Mouse (Mus musculus): ENCODE data around the gene Ifnb1. TPM values are rescaled to one million over a fixed set of nuclear protein-coding genes. Genes with fewer than 3 reads are reported as not detected.

Gene Ifnb1
- polyA plus RNA-seq, 1 experiment from 2014 or later, result not detected

- H3K27ac ChIP-seq (ENCODE audit: low read length), result no peak overlapping the region
- no peaks in the 10 kb centered on the region for H3K9me3 ChIP-seq (ENCODE audit: control insufficient read depth, low read length)
- H3K36me3 ChIP-seq (ENCODE audit: control insufficient read depth, insufficient read depth, low read length), result no peaks in the 10 kb centered on the region
- no peak overlapping the region for H3K4me3 ChIP-seq (ENCODE audit: low read length)
- 0 out of 2 replicates have a peak, but pooled peaks cover 8% of the 10 kb centered on the region for H3K4me1 ChIP-seq (ENCODE audit: control insufficient read depth, insufficient read depth, low read length)
- no peak overlapping the region for H3K4me2 ChIP-seq (ENCODE audit: low read depth, low read length)
- 89% methylated on average over 1 of the region's 1 CpGs for WGBS
- H3K9ac ChIP-seq (ENCODE audit: low read depth, low read length), result no peak overlapping the region
- no peak for ATAC-seq
- no peaks in the 10 kb centered on the region for H3K27me3 ChIP-seq (replicated peaks; ENCODE audit: control insufficient read depth, insufficient read depth, low read length)
These were observed 13.2 kb upstream of the Ifnb1 start for GRCm38 (mm10) chr4:88535742-88536141.

- Histone ChIP-seq H3K4me2 (ENCODE audit: low read depth, low read length) (no peak overlapping the region), H3K27me3 (replicated peaks; ENCODE audit: control insufficient read depth, insufficient read depth, low read length) (no peaks in the 10 kb centered on the region), H3K36me3 (ENCODE audit: control insufficient read depth, insufficient read depth, low read length) (no peaks in the 10 kb centered on the region), H3K9ac (ENCODE audit: low read depth, low read length) (no peak overlapping the region), H3K4me1 (ENCODE audit: control insufficient read depth, insufficient read depth, low read length) (0 out of 2 replicates have a peak, but pooled peaks cover 8% of the 10 kb centered on the region), H3K9me3 (ENCODE audit: control insufficient read depth, low read length) (no peaks in the 10 kb centered on the region), H3K4me3 (ENCODE audit: low read length) (no peak overlapping the region), H3K27ac (ENCODE audit: low read length) (no peak overlapping the region)
- 80% methylated on average over 1 of the region's 1 CpGs for WGBS
- ATAC-seq, result no peak
These were observed 12.3 kb upstream of the Ifnb1 start for GRCm38 (mm10) chr4:88534903-88535302.

- Histone ChIP-seq H3K4me2 (ENCODE audit: low read depth, low read length) (no peak overlapping the region), H3K27me3 (replicated peaks; ENCODE audit: control insufficient read depth, insufficient read depth, low read length) (no peaks in the 10 kb centered on the region), H3K4me1 (ENCODE audit: control insufficient read depth, insufficient read depth, low read length) (0 out of 2 replicates have a peak, but pooled peaks cover 8% of the 10 kb centered on the region), H3K9ac (ENCODE audit: low read depth, low read length) (no peak overlapping the region), H3K9me3 (ENCODE audit: control insufficient read depth, low read length) (no peaks in the 10 kb centered on the region), H3K27ac (ENCODE audit: low read length) (no peak overlapping the region), H3K4me3 (ENCODE audit: low read length) (no peak overlapping the region), H3K36me3 (ENCODE audit: control insufficient read depth, insufficient read depth, low read length) (no peaks in the 10 kb centered on the region)
- no peak for ATAC-seq
- 96% methylated on average over 2 of the region's 2 CpGs for WGBS
These were observed 10.9 kb upstream of the Ifnb1 start for GRCm38 (mm10) chr4:88533499-88533898.

- H3K27me3 ChIP-seq (replicated peaks; ENCODE audit: control insufficient read depth, insufficient read depth, low read length), result no peaks in the 10 kb centered on the region
- no peak for ATAC-seq
- 65% methylated on average over 2 of the region's 2 CpGs for WGBS
These were observed 8.3 kb upstream of the Ifnb1 start for GRCm38 (mm10) chr4:88530892-88531291.

DNA sequence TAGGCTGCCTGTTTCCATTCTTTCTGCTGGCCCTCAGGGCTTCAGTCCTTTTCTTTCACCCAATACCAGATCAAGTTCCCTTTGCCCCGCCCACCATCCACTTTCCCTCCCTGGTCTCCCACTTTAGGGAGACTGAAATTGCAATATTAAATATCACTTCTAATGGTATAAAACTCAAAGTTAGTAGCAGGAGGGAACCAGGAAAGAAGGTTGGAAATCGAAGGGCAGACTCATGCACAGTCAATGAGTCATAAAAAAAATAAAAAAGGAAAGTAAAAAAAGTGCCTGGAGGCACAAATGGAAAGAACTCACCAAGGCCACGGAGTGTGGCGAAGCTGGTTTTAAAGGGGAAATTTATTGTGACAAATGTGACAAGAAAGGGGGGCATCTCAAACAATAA lies 7.7 kb upstream of the Ifnb1 start:
- no peak for ATAC-seq
- Histone ChIP-seq H3K27me3 (replicated peaks; ENCODE audit: control insufficient read depth, insufficient read depth, low read length) (no peaks in the 10 kb centered on the region), H3K4me3 (ENCODE audit: low read length) (no peak overlapping the region), H3K4me1 (ENCODE audit: control insufficient read depth, insufficient read depth, low read length) (no peaks in the 10 kb centered on the region), H3K9me3 (ENCODE audit: control insufficient read depth, low read length) (no peaks in the 10 kb centered on the region), H3K9ac (ENCODE audit: low read depth, low read length) (no peak overlapping the region), H3K4me2 (ENCODE audit: low read depth, low read length) (no peak overlapping the region), H3K36me3 (ENCODE audit: control insufficient read depth, insufficient read depth, low read length) (no peaks in the 10 kb centered on the region), H3K27ac (ENCODE audit: low read length) (no peak overlapping the region)
- 71% methylated on average over 4 of the region's 4 CpGs for WGBS

More at GRCm38 (mm10) chr4:88530892-88531291, 8.3 kb upstream of the Ifnb1 start:
- Histone ChIP-seq H3K36me3 (ENCODE audit: control insufficient read depth, insufficient read depth, low read length) (no peaks in the 10 kb centered on the region), H3K4me1 (ENCODE audit: control insufficient read depth, insufficient read depth, low read length) (no peaks in the 10 kb centered on the region), H3K4me3 (ENCODE audit: low read length) (no peak overlapping the region), H3K9me3 (ENCODE audit: control insufficient read depth, low read length) (no peaks in the 10 kb centered on the region), H3K4me2 (ENCODE audit: low read depth, low read length) (no peak overlapping the region), H3K9ac (ENCODE audit: low read depth, low read length) (no peak overlapping the region), H3K27ac (ENCODE audit: low read length) (no peak overlapping the region)

DNA sequence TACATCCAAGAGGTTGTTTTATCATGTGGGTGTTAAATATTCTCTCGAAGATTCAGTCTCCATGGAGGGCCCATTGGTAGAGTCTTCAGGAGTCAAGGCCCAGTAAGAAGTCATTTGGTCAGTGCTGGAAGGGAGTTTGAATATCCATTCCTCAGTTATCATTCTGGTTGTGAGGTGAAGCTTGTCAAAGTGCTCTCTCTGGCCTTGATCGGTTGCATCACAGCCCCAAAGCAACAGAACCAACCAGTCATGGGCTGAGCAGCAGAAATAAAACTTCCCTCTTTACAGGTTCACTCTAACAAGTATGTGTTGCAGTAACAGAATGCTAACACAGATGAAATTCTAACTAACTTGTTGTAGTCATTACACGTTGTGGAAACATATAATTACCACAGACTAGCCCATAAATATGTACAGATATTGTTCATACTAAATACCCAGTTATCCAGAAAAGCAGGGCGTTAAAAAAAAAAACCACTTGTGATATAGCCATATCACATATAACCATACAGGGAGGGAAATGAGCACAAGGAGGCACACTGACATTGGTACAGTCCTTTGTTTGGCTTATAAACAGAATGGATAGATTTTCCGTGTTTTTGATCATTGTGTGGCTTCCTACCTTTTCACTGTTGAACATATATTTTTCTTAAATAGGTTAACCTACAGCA lies 3.9 kb upstream of the Ifnb1 start:
- no peaks in the 10 kb centered on the region for H3K9me3 ChIP-seq (ENCODE audit: control insufficient read depth, low read length)
- H3K27ac ChIP-seq (ENCODE audit: low read length), result no peak overlapping the region
- no peak for ATAC-seq
- H3K4me3 ChIP-seq (ENCODE audit: low read length), result no peak overlapping the region
- H3K27me3 ChIP-seq (replicated peaks; ENCODE audit: control insufficient read depth, insufficient read depth, low read length), result no peaks in the 10 kb centered on the region
- H3K4me2 ChIP-seq (ENCODE audit: low read depth, low read length), result no peak overlapping the region
- H3K9ac ChIP-seq (ENCODE audit: low read depth, low read length), result no peak overlapping the region
- no peaks in the 10 kb centered on the region for H3K4me1 ChIP-seq (ENCODE audit: control insufficient read depth, insufficient read depth, low read length)
- WGBS, result 83% methylated on average over 5 of the region's 5 CpGs
- H3K36me3 ChIP-seq (ENCODE audit: control insufficient read depth, insufficient read depth, low read length), result no peaks in the 10 kb centered on the region

DNA sequence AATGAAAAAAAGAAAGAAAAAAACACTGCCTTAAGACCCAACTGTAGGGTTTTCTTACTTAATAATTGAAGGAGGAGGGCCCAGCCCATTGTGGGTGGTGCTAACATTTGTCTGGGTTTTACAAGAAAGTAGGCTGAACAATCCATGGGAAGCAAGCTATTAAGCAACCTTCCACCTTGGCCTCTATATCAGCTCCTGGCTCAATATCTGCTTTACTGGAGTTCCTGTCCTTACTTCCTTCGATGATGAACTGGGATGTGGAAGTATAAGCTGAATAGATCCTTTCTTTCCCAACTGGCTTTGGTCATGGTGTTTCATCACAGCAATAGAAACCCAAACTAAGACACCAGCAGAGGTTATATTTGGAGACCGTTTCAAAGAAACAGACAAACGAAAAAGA lies 2.8 kb upstream of the Ifnb1 start:
- Histone ChIP-seq H3K4me3 (ENCODE audit: low read length) (no peak overlapping the region), H3K9me3 (ENCODE audit: control insufficient read depth, low read length) (no peaks in the 10 kb centered on the region), H3K4me1 (ENCODE audit: control insufficient read depth, insufficient read depth, low read length) (no peaks in the 10 kb centered on the region), H3K4me2 (ENCODE audit: low read depth, low read length) (no peak overlapping the region), H3K9ac (ENCODE audit: low read depth, low read length) (no peak overlapping the region), H3K36me3 (ENCODE audit: control insufficient read depth, insufficient read depth, low read length) (no peaks in the 10 kb centered on the region), H3K27ac (ENCODE audit: low read length) (no peak overlapping the region), H3K27me3 (replicated peaks; ENCODE audit: control insufficient read depth, insufficient read depth, low read length) (no peaks in the 10 kb centered on the region)
- WGBS, result 83% methylated on average over 3 of the region's 3 CpGs
- no peak for ATAC-seq

DNA sequence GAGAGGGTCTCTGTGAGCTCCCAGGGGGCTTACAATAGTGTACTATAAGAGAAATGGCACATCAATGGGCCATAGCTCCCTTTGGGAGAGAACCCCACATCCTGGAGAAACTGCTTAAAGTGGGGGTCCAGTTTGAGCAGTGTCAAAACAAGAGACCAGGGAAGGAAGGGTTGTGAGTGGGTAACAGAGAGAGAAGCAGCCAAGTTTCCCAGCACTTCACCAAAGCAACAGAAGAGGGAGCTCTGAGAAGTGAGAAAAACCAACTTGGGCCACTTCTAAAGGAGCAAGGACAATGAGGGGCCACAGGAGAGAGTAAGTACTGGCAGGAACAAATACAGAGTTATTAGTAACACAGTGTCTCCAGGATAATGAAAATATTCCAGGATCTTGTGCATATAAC lies 667 bp upstream of the Ifnb1 start:
- no peak overlapping the region for H3K9ac ChIP-seq (ENCODE audit: low read depth, low read length)
- no peaks in the 10 kb centered on the region for H3K9me3 ChIP-seq (ENCODE audit: control insufficient read depth, low read length)
- H3K27me3 ChIP-seq (replicated peaks; ENCODE audit: control insufficient read depth, insufficient read depth, low read length), result no peaks in the 10 kb centered on the region
- no peak overlapping the region for H3K4me3 ChIP-seq (ENCODE audit: low read length)
- H3K4me2 ChIP-seq (ENCODE audit: low read depth, low read length), result no peak overlapping the region
- no peak overlapping the region for H3K27ac ChIP-seq (ENCODE audit: low read length)
- no peaks in the 10 kb centered on the region for H3K36me3 ChIP-seq (ENCODE audit: control insufficient read depth, insufficient read depth, low read length)
- ATAC-seq, result no peak
- H3K4me1 ChIP-seq (ENCODE audit: control insufficient read depth, insufficient read depth, low read length), result no peaks in the 10 kb centered on the region

DNA sequence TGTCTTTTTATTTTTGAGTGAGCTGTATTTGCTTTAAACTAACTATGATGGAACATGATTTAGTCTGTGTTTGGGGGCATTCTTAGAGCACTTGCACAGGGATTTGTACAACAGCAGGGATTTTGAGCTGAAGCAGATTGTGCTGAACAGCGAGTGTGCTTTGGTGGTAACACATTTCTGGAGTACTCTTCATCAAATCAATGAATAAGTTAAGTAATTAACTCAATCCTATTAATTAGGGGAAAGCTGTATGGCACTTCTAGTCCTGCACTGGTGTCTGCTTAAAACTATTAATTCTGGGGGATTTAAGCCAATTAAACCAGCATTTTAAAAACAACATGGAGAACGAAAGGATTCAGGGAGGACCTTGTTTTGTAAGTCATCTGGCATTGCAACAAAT lies 4.6 kb downstream of the Ifnb1 start:
- H3K4me3 ChIP-seq (ENCODE audit: low read length), result no peak overlapping the region
- 85% methylated on average over 2 of the region's 2 CpGs for WGBS
- no peak for ATAC-seq

DNA sequence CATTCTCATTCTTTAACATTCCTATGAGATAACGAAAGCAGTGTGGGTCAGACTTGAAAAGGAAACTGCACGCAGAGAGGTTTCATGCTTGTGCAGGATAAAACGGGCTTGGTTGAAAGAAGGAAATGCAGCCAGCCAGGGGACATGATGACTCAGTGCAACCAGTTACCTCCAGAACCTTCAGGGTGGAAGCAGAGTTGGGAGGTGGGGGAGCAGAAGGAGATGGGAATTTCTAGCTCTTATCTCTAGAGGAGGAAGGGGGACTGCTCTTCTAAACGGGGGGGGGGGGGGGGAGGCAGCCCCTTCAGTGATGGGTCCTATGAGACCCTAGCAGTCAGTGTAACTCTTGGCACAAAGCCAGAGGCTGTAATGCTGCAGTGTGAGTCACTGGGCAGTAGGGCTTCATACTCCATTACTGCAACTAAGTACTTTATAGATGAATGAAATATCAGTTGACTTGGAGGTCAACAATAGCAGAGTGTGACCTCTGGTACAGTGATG lies 6.8 kb downstream of the Ifnb1 start:
- 0 out of 2 replicates have a peak, but pooled peaks cover 2% of the 10 kb centered on the region for H3K4me1 ChIP-seq (ENCODE audit: control insufficient read depth, insufficient read depth, low read length)
- peak overlapping the region; percentile 33; the same call in 1 of the 2 replicates for H3K4me2 ChIP-seq (ENCODE audit: low read depth, low read length)
- 25% methylated on average over 4 of the region's 4 CpGs for WGBS
- ATAC-seq, result peak; percentile 87
- no peaks in the 10 kb centered on the region for H3K27me3 ChIP-seq (replicated peaks; ENCODE audit: control insufficient read depth, insufficient read depth, low read length)
- H3K9me3 ChIP-seq (ENCODE audit: control insufficient read depth, low read length), result no peaks in the 10 kb centered on the region
- H3K36me3 ChIP-seq (ENCODE audit: control insufficient read depth, insufficient read depth, low read length), result no peaks in the 10 kb centered on the region
- H3K4me3 ChIP-seq (ENCODE audit: low read length), result no peak overlapping the region; the same call in 1 of the 2 replicates
- no peak overlapping the region for H3K9ac ChIP-seq (ENCODE audit: low read depth, low read length)
- no peak overlapping the region for H3K27ac ChIP-seq (ENCODE audit: low read length)

More for the DNA sequence above, 4.6 kb downstream of the Ifnb1 start:
- no peaks in the 10 kb centered on the region for H3K9me3 ChIP-seq (ENCODE audit: control insufficient read depth, low read length)
- H3K4me2 ChIP-seq (ENCODE audit: low read depth, low read length), result no peak overlapping the region
- H3K27ac ChIP-seq (ENCODE audit: low read length), result no peak overlapping the region
- no peaks in the 10 kb centered on the region for H3K36me3 ChIP-seq (ENCODE audit: control insufficient read depth, insufficient read depth, low read length)
- H3K9ac ChIP-seq (ENCODE audit: low read depth, low read length), result no peak overlapping the region
- no peaks in the 10 kb centered on the region for H3K27me3 ChIP-seq (replicated peaks; ENCODE audit: control insufficient read depth, insufficient read depth, low read length)
- H3K4me1 ChIP-seq (ENCODE audit: control insufficient read depth, insufficient read depth, low read length), result 0 out of 2 replicates have a peak, but pooled peaks cover 2% of the 10 kb centered on the region
